Mouse (Mus musculus): ENCODE measurements around the gene Psph. TPM values are rescaled to one million over a fixed set of nuclear protein-coding genes. Genes with fewer than 3 reads are reported as not detected.

Gene Psph
- polyA plus RNA-seq, 1 experiment from 2014 or later, result 40.0 TPM

DNA sequence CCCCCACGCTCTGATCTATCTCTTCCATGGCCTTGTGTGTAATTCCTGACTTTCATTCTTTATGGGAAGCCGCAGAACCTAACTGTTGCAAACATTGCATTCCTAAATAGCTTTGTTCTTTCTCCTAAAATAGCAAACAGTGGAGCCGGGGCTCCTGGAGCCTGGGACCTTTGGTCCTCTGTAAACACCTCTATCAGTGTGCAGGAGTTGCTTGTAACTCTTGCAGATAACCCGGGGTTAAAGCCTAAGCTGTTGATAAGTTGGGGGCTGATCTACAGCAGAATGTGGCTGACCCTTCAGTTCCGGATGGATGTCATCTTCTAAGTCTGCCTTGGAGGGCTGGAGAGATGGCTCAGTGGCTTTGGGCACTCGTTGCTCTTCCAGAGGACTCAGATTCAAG, 43.2 kb downstream of the Psph start:
- no peak for DNase-seq (ENCODE audit: low spot score)
- WGBS, result 88% methylated on average over 6 of the region's 6 CpGs

DNA sequence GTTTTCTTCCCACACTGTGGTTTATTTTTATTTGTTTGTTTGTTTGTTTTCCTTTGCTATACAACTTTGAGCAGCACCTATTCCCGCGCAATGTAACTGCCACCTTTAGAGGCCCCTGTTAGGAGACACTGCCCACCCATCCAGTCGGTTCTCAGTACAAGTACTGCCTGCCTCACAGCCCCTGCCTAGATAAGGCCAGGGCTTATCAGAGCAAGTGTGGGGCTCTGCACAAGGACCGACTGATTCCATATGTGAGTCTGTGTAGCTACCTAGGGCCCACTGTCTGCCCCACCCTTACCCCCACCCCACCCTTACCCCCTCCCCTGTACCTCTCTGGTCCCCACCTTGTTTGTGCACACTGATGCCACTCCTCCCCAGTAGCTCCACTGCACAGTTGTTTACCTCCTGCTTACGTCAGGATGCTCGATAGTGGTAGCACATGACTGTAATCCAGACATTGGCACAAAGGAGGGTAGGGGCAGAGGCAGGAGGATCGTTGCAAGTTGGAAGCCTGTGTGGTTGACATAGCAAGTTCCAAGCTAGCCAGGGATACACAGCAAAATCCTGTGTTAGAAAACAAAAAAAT, 44.3 kb downstream of the Psph start:
- ATAC-seq (ENCODE audit: low FRiP score), result no peak
- no peak overlapping the region for H3K27ac ChIP-seq (ENCODE audit: low read depth, low read length)
- H3K9me3 ChIP-seq (ENCODE audit: control insufficient read depth, low read length), result no peaks in the 10 kb centered on the region
- H3K36me3 ChIP-seq (ENCODE audit: control insufficient read depth, insufficient read depth, low read length), result no peaks in the 10 kb centered on the region
- H3K4me3 ChIP-seq (ENCODE audit: low read depth, low read length), result no peak overlapping the region
- no peak for DNase-seq (ENCODE audit: low spot score)
- H3K27me3 ChIP-seq (ENCODE audit: control insufficient read depth, insufficient read depth, low read length), result no peaks in the 10 kb centered on the region
- H3K4me1 ChIP-seq (replicated peaks; ENCODE audit: control insufficient read depth, insufficient read depth, low read length), result no peaks in the 10 kb centered on the region
- H3K9ac ChIP-seq (ENCODE audit: low read depth, low read length), result no peak overlapping the region
- 88% methylated on average over 7 of the region's 7 CpGs for WGBS
- no peak overlapping the region for H3K4me2 ChIP-seq (replicated peaks; ENCODE audit: low read depth, low read length)

More for the DNA sequence above, 43.2 kb downstream of the Psph start:
- H3K4me2 ChIP-seq (replicated peaks; ENCODE audit: low read depth, low read length), result no peak overlapping the region
- H3K27ac ChIP-seq (ENCODE audit: low read depth, low read length), result no peak overlapping the region
- H3K36me3 ChIP-seq (ENCODE audit: control insufficient read depth, insufficient read depth, low read length), result no peaks in the 10 kb centered on the region
- H3K9me3 ChIP-seq (ENCODE audit: control insufficient read depth, low read length), result no peaks in the 10 kb centered on the region
- H3K4me3 ChIP-seq (ENCODE audit: low read depth, low read length), result no peak overlapping the region
- no peak for ATAC-seq (ENCODE audit: low FRiP score)
- no peaks in the 10 kb centered on the region for H3K4me1 ChIP-seq (replicated peaks; ENCODE audit: control insufficient read depth, insufficient read depth, low read length)
- no peaks in the 10 kb centered on the region for H3K27me3 ChIP-seq (ENCODE audit: control insufficient read depth, insufficient read depth, low read length)
- no peak overlapping the region for H3K9ac ChIP-seq (ENCODE audit: low read depth, low read length)

DNA sequence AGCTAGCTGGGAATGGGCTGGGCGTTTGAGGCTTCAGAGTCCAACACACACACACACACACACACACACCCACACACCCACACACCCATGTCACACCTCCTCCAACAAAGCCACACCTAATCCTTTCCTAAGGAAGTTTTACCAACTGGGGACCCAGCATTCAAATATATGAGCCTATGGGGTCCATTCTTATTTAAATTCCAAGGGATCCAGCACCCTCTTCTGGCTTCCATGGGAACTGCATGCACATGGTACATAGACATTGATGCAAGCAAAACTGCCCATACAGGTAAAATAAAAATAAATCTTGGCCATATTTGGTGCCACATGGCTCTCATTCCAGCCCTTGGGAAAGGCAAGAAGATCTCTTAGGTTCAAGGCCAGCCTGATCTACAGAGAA, 46.3 kb downstream of the Psph start:
- H3K27ac ChIP-seq (ENCODE audit: low read depth, low read length), result no peak overlapping the region
- no peak overlapping the region for H3K4me3 ChIP-seq (ENCODE audit: low read depth, low read length)
- DNase-seq (ENCODE audit: low spot score), result peak; percentile 58
- no peaks in the 10 kb centered on the region for H3K9me3 ChIP-seq (ENCODE audit: control insufficient read depth, low read length)
- WGBS, result 100% methylated on average over 1 of the region's 1 CpGs
- H3K27me3 ChIP-seq (ENCODE audit: control insufficient read depth, insufficient read depth, low read length), result no peaks in the 10 kb centered on the region
- H3K4me1 ChIP-seq (replicated peaks; ENCODE audit: control insufficient read depth, insufficient read depth, low read length), result no peaks in the 10 kb centered on the region
- H3K36me3 ChIP-seq (ENCODE audit: control insufficient read depth, insufficient read depth, low read length), result no peaks in the 10 kb centered on the region
- H3K9ac ChIP-seq (ENCODE audit: low read depth, low read length), result no peak overlapping the region
- no peak for ATAC-seq (ENCODE audit: low FRiP score)
- no peak overlapping the region for H3K4me2 ChIP-seq (replicated peaks; ENCODE audit: low read depth, low read length)

DNA sequence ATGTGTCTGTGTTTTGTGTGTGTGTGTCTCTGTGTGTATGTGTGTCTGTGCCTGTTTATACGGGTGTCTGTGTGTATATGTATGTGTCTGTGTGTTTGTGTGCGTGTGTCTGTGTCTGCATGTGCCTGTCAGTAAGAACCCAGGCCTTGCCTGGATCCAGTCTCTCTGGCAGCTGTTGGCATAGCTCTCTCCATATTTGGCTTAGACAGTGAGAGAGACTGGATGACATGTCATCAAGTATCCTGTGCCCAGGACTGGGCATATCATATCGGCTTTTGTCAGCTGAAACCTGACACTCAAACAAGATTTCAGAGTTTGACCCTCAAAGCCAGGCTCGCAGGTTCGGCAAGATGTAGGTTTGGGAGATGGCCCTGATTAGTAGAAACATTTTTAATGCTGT, 56.2 kb downstream of the Psph start:
- Histone ChIP-seq H3K9ac (ENCODE audit: low read depth, low read length) (no peak overlapping the region), H3K4me1 (replicated peaks; ENCODE audit: control insufficient read depth, insufficient read depth, low read length) (no peaks in the 10 kb centered on the region), H3K27ac (ENCODE audit: low read depth, low read length) (no peak overlapping the region), H3K27me3 (ENCODE audit: control insufficient read depth, insufficient read depth, low read length) (no peaks in the 10 kb centered on the region), H3K4me2 (replicated peaks; ENCODE audit: low read depth, low read length) (no peak overlapping the region), H3K4me3 (ENCODE audit: low read depth, low read length) (no peak overlapping the region), H3K36me3 (ENCODE audit: control insufficient read depth, insufficient read depth, low read length) (no peaks in the 10 kb centered on the region), H3K9me3 (ENCODE audit: control insufficient read depth, low read length) (no peaks in the 10 kb centered on the region)
- WGBS, result 80% methylated on average over 5 of the region's 5 CpGs
- ATAC-seq (ENCODE audit: low FRiP score) (no peak), DNase-seq (ENCODE audit: low spot score) (no peak)

DNA sequence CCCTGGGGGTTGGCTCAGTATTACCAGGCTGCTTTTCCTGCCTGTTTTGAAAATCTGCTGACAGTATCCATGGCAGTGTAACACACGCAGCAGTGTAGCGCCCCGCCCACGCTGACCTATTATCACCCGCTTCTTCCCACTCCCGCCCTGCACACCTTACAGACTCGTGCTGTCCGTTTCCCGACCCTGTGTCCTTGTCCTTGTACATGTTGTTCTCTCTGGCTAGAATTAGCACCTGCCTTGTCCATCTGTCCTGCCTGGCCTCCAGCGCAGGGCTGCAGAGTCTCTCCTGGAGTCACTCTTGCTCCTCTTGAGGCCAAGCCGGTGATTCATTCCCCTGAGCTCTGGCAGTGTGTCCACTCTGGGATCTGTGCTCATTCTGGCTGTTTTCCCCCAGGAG, 56.9 kb downstream of the Psph start:
- Histone ChIP-seq H3K9me3 (ENCODE audit: control insufficient read depth, low read length) (no peaks in the 10 kb centered on the region), H3K4me2 (replicated peaks; ENCODE audit: low read depth, low read length) (no peak overlapping the region), H3K4me3 (ENCODE audit: low read depth, low read length) (no peak overlapping the region), H3K4me1 (replicated peaks; ENCODE audit: control insufficient read depth, insufficient read depth, low read length) (no peaks in the 10 kb centered on the region), H3K27me3 (ENCODE audit: control insufficient read depth, insufficient read depth, low read length) (no peaks in the 10 kb centered on the region), H3K9ac (ENCODE audit: low read depth, low read length) (no peak overlapping the region), H3K27ac (ENCODE audit: low read depth, low read length) (no peak overlapping the region), H3K36me3 (ENCODE audit: control insufficient read depth, insufficient read depth, low read length) (no peaks in the 10 kb centered on the region)
- ATAC-seq (ENCODE audit: low FRiP score) (no peak), DNase-seq (ENCODE audit: low spot score) (no peak)
- WGBS, result 87% methylated on average over 11 of the region's 11 CpGs

DNA sequence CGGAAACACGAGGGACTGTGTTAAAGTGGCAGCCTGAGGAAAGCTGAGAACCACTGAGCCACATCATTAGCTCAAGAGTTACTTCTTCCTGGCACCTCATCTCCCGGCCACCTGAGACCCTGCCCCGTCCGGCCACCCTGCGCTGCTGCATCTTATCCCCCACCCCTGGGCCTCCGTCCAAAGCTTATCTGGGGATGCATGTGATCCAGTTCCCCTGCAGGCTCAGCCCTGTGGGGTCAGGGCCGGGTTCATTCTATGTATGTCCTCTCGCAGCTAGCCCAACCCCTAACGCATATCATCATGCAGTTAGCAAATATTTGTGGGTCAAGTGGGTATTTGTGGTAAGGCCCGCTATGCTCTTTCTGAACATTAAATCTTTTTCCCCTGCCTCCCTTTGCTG, 58.0 kb downstream of the Psph start:
- Histone ChIP-seq H3K36me3 (ENCODE audit: control insufficient read depth, insufficient read depth, low read length) (no peaks in the 10 kb centered on the region), H3K27ac (ENCODE audit: low read depth, low read length) (no peak overlapping the region), H3K4me2 (replicated peaks; ENCODE audit: low read depth, low read length) (no peak overlapping the region), H3K27me3 (ENCODE audit: control insufficient read depth, insufficient read depth, low read length) (no peaks in the 10 kb centered on the region), H3K9me3 (ENCODE audit: control insufficient read depth, low read length) (no peaks in the 10 kb centered on the region), H3K4me3 (ENCODE audit: low read depth, low read length) (no peak overlapping the region), H3K9ac (ENCODE audit: low read depth, low read length) (0 out of 2 replicates have a peak overlapping the region, but pooled peaks have one; percentile 15), H3K4me1 (replicated peaks; ENCODE audit: control insufficient read depth, insufficient read depth, low read length) (no peaks in the 10 kb centered on the region)
- no peak for ATAC-seq (ENCODE audit: low FRiP score)
- WGBS, result 61% methylated on average over 11 of the region's 11 CpGs
- DNase-seq (ENCODE audit: low spot score), result no peak

DNA sequence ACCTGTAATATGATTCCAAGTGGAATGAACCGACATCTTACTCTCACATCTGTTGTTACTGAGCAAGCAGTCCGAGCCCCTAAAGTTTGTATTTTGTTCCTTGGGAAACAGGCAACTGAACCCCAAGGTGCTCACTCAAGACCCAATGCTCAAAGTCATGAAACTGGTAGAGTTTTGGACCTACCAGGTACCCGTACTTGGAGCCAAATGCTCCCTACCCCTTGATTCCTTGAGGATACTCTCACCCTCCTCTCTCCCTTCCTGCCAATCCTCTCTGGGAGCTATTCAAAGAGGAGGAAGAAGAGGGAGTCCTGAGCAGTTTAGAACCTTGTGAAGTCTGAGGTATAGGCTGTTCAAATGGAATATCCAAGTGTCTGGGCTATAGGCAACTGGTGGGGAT, 60.5 kb downstream of the Psph start:
- Histone ChIP-seq H3K36me3 (ENCODE audit: control insufficient read depth, insufficient read depth, low read length) (no peaks in the 10 kb centered on the region), H3K4me2 (replicated peaks; ENCODE audit: low read depth, low read length) (no peak overlapping the region), H3K4me3 (ENCODE audit: low read depth, low read length) (no peak overlapping the region), H3K9me3 (ENCODE audit: control insufficient read depth, low read length) (no peaks in the 10 kb centered on the region), H3K4me1 (replicated peaks; ENCODE audit: control insufficient read depth, insufficient read depth, low read length) (no peaks in the 10 kb centered on the region), H3K27me3 (ENCODE audit: control insufficient read depth, insufficient read depth, low read length) (no peaks in the 10 kb centered on the region), H3K9ac (ENCODE audit: low read depth, low read length) (no peak overlapping the region), H3K27ac (ENCODE audit: low read depth, low read length) (no peak overlapping the region)
- 87% methylated on average over 3 of the region's 3 CpGs for WGBS
- no peak for DNase-seq (ENCODE audit: low spot score)
- ATAC-seq (ENCODE audit: low FRiP score), result no peak

DNA sequence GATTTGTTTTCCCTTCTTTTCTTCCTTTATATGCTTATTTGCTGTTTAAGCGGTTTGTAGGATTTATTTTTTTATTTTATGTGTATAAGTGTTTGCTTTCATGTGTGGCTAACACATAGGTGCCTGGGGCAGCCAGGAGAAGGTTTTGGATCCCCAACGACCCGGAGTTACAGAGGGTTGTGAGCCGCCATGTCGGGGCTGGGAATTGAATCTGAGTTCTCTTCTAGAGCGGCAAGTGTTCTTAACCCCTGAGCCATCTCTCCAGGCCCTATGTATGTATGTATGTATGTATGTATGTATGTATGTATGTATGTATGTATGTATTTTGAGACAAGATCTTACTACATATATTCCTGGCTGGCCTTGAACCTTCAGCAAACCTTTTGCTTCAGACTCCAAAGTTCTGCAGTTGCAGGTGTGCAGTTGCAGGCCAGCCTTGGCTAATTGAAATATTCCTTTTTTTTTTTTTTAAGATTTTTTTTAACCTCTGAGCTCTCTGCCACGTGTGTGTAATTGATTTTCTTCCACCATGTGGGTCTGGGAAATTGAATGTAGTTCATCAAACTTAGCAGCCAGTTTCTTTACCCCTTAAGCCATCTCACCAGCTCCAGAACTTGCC, 61.4 kb downstream of the Psph start:
- H3K4me1 ChIP-seq (replicated peaks; ENCODE audit: control insufficient read depth, insufficient read depth, low read length), result no peaks in the 10 kb centered on the region
- no peaks in the 10 kb centered on the region for H3K27me3 ChIP-seq (ENCODE audit: control insufficient read depth, insufficient read depth, low read length)
- 22% methylated on average over 7 of the region's 7 CpGs for whole genome bisulfite sequencing
- no peak overlapping the region for H3K27ac ChIP-seq (ENCODE audit: low read depth, low read length)
- no peaks in the 10 kb centered on the region for H3K36me3 ChIP-seq (ENCODE audit: control insufficient read depth, insufficient read depth, low read length)
- peak overlapping the region; percentile 81 for H3K4me3 ChIP-seq (ENCODE audit: low read depth, low read length)
- ATAC-seq (ENCODE audit: low FRiP score) (no peak), DNase-seq (ENCODE audit: low spot score) (peak; percentile 25)
- no peaks in the 10 kb centered on the region for H3K9me3 ChIP-seq (ENCODE audit: control insufficient read depth, low read length)
- peak overlapping the region; percentile 54 for H3K4me2 ChIP-seq (replicated peaks; ENCODE audit: low read depth, low read length)
- H3K9ac ChIP-seq (ENCODE audit: low read depth, low read length), result peak overlapping the region; percentile 94
